Mouse (Mus musculus) kidney, adult 18-20 months (tissue): ENCODE results near the gene Rdh7.
"Not testable (repeated sequence)": the region's sequence is repeated elsewhere in the genome, so short reads cannot be mapped to it uniquely, and the experiment has no call there.

Experiments
- DNase-seq: peaks from one replicate; pipeline ENCODE4 v3.0.0; 2021

The Rdh7 gene

GRCm38 (mm10) chr10:127893163-127894022 is 4.8 kb upstream of the Rdh7 start:
- DNase-seq = peak; percentile 72

- no peak for DNase-seq
Observed at GRCm38 (mm10) chr10:127891481-127891880, 2.9 kb upstream of the Rdh7 start.

DNA sequence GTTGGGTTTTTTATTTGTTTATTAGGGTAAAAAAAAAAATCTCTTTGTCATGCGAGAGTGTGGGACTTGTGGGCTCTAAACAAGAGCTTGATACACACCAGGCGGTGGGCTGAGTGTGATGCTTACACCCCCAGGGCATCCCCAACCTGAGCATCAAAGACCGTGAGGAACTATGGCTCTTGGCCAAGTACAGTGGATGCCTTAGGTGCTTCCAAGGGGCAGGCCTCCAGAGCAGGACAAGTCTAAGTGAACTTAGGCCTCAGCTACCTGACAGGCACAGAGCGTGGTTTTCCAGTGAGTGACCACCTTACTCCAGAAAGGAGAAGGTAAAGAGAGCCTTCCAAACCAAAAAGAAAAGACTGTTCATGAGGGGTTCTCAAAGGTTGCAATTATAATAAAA is 1.6 kb downstream of the Rdh7 start:
- DNase-seq = peak; percentile 51

DNA sequence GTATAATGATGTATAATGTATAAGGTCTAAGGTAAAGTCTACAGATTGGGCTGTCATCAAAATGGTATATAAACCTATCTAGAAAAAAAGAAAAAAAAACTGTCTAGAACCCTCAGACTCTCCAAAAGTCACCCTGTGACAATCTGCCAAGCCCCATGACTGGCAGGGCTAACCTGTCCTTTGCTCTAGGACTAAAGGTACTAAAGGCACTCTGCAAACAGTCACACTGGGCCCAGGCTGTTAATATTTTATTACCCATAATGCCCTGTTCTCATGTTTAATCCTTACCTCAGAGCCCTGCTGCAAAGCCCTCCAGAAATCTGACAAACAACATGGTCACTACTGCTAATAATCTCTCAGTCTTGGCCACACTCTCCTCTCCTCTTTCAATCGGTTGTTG is 2.1 kb downstream of the Rdh7 start:
- DNase-seq = peak; percentile 68

DNA sequence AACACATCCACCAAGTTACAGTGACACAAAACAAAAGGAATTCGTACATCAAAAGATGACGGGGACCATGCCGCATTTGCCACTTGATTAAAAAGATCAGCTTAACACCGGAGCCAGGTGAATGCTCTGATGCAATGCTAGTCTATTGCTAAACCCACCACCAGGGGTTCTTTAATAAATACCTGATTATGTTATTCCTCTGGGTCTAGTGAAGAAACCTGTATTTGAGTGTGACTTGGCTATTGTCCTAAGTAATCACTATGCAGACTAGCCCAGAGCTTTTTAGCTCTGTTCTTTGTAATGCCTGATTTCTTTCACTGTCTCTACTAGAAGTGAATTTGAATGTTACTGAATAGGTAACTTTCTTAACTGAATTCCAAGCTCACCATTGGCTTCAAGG is 7.6 kb downstream of the Rdh7 start:
- DNase-seq = no peak

DNA sequence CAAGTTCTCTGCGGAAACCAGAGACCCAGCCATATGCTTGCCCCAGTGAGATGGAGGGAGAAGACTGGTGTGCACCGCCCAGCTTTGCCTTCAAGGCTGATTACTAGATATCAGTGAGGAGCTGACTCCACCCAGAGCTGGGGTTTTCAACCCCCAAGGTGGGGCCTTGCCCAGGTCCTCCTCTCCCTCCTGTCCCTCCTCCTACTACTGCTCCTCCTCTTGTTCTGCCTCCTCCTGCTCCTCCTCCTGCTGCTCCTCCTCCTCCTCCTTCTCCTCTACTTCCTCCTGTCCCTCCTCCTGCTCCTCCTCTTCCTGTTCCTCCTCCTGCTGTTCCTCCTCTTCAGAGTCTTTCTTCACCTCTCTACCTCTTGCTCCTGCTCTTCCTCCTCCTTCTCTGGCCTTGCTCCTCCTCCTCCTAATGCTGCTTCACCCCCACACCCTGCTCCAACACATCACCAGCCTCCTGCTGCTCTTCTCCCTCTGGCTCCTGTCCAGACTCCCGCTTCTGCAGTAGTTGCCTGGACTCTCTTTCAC is 9.4 kb downstream of the Rdh7 start:
- DNase-seq = peak; percentile 55

GRCm38 (mm10) chr10:127878262-127879057 is 10.2 kb downstream of the Rdh7 start:
- DNase-seq = no peak

- DNase-seq = peak; percentile 80
Observed at GRCm38 (mm10) chr10:127877681-127878080, 10.9 kb downstream of the Rdh7 start.

DNA sequence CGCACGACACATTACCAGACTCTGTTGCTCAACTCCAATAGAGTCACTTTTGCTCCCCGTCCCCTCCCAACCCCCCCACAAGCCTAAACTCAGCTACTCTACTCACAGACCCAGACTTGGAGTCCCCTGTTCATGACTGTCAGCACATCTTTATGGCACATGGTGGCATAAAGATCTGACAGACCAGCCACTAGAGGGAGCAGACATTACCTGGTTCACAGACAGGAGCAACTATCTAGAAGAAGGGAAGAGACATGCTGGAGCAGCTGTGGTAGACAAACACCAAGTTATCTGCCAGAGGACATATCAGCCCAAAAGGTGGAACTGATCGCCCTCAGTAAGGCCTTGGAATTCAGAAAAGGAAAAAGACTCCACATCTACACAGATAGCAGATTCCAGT is 16.1 kb downstream of the Rdh7 start:
- peak; percentile 42 for DNase-seq

DNA sequence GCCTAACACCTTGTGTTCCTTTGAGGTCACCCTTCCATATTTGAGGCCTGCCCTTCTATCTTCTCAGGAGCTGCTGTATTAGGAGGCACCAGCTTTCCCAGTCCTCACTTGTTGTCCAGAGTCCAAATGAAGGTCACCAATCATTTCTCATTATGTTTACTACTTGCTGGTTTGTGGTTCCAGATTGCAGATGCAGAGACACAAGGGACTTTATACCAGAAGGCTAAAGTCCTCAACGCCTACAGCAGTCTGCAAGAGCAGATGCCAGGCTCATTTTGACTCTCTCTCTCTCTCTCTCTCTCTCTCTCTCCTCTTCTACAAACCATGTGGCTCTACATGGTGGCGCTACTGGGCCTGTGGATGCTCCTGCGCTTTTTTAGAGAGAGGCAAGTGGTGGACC is 22.4 kb downstream of the Rdh7 start, which contains the start of gene Rdh16f2:
Gene Rdh16f2 (plus strand): TSS at position 243 of the 400 bp plus-strand sequence.
- peak; percentile 56 for DNase-seq

GRCm38 (mm10) chr10:127864931-127865330 is 23.7 kb downstream of the Rdh7 start:
- peak; percentile 76 for DNase-seq

GRCm38 (mm10) chr10:127856376-127856775 is 32.2 kb downstream of the Rdh7 start:
- DNase-seq = no peak

GRCm38 (mm10) chr10:127849628-127850027 is 39.0 kb downstream of the Rdh7 start, which contains the start of gene Rdh19:
Gene Rdh19, plus strand, starts transcription at chr10:127849928.
- no peak for DNase-seq

DNA sequence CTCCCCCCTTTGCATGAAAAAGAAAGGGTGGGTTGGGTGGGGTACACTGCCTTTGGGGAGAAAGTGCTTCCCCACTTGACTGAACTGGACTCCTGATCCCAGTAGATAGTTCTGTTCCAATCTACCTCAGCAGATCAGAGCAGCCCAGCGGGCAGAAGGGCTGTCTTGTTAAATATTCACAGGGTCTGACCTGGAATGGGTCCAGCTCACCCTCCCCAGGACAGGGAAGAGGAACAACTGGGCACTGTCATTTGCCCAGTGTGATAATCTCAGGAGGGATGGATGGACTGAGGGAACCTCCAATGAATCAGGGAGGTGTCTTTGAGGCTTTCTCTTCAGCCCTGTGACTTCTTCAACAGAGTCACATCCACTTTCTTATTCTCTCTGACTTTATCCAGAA is 40.5 kb downstream of the Rdh7 start:
- peak; percentile 82 for DNase-seq

- not testable (repeated sequence) for DNase-seq
Observed at GRCm38 (mm10) chr10:127845945-127846344, 42.7 kb downstream of the Rdh7 start.

DNA sequence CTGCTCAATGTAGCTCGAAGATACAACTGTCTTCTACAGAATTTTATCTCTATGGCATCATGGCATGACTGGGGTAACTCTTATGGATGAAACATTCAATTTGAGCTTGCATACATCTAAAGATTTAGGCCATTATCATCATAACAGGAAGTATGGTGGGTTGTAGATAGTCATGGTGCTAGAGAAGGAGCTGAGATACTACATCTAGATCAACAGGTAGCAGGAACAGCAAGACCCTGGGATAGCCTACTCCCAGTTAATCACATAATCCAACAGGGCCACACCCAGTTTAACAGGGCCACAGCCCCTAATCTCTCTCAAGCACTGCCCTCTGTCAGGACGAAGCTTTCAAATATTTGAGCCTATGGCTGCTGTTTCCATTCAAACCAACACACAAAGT is 47.8 kb downstream of the Rdh7 start:
- DNase-seq = no peak

DNA sequence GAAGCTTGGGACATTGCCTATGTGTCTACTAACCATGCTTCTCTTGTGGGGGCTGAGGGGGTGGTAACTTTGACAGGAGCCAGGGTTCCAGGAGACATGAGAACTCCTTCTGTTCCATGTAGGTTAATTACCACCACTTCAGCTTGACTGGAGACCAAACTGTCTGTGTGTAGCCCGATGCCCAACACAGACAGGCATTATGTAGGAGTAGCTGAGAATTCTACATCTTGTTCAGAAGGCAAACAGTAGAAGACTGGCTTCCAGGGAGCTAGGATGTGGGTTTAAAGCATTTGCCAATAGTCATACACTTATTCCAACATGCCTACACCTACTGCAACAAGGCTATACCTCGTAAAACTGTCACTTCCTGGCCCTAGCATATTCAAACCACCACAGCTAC is 50.1 kb downstream of the Rdh7 start:
- no peak for DNase-seq

DNA sequence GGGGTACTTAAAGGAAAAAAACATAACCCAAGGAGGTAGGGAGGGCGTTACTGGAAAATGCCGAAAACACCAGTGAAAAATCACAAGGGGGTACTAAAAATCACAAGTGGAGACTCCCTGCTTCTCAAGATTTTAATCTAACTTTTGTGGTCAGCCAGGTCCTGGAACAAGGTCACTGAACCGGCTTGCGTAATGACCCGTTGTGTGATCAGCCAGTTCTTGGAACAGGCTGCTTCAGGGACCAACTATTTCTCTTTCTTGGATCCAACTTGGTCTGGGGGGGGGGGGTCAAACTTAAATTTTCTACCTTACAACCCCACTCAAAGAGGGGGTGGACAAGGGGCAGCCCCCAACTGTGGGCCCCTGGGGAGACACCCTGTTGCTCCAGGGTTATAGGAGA is 50.8 kb downstream of the Rdh7 start:
- peak; percentile 62 for DNase-seq

DNA sequence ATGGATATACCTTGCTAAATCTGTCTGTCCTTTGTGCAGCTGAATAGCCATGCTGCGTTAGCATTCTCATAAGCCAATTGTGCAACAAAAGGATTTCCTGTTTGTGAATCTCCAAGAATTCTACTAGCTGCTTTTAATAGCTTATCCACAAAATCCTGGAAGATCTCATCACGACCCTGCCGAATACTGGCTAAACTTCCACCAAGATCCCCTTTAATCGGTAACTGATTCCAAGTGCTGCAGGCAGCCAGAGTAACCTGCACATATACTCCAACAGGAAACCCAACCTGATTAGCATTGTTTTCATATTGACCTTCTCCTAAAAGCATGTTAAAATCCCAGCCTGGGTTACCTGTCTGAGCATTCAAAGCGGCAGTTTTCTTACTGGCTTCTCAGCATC is 53.3 kb downstream of the Rdh7 start:
- DNase-seq = peak; percentile 47

DNA sequence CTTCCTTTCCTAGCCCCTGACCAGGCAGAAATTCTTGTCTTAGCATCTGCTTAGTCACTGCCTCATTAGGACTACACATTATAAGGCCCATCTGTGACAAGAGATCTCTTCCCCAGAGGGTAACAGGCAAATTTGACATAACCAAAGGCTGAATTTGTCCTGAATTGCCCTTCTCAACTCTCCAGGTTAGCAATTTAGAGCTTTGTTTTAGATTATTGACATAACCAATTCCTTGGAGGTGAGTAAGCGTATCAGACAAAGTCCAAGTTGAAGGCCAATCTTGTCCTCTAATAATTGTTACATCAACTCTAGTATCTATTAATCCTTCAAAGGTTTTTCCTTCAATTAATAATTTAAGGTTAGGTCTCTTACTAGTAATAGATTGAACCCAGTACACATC is 54.4 kb downstream of the Rdh7 start:
- not testable (repeated sequence) for DNase-seq
